Mouse (Mus musculus): ENCODE measurements around the gene Gm17693. TPM values are rescaled to one million over a fixed set of nuclear protein-coding genes. Genes with fewer than 3 reads are reported as not detected.
"Not testable (repeated sequence)": the region's sequence is repeated elsewhere in the genome, so short reads cannot be mapped to it uniquely, and the experiment has no call there.

Gm17693 gene
- polyA plus RNA-seq (2015; fragmentation: Nextera tagmentation; extraction: Ambion mirVana) = not detected in 2 replicates

DNA sequence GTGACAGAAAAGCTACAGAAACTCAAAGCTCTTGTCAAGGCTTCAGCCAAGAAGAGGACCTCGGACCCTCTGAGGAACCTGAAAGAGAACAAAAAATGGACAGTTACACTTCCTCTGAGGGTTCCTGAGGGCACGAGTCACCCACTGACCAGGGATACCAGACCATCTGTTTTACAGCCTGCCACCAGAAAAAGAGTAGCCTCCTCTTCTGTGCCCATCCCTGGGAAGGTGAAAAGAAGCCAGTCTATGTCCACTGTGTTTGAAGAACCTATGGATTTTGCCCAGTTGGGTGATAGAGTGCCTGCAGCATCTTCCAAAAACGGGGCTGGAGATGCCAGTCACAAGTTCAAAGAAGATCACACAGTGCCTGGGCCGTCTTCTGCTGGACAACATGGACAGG, at the start of gene Gm17693:
Gene Gm17693, plus strand, starts transcription at position 301 of the 400 bp plus-strand sequence.
- not testable (repeated sequence) for H3K9ac ChIP-seq; H3K27ac ChIP-seq (replicated peaks); H3K36me3 ChIP-seq; H3K4me2 ChIP-seq; H3K4me1 ChIP-seq (replicated peaks); ATAC-seq (ENCODE audit: low read depth); H3K27me3 ChIP-seq; H3K4me3 ChIP-seq; H3K9me3 ChIP-seq
- no CpG with 5 or more reads among the region's 4 CpGs for WGBS

All from neural tube, embryonic 13.5 days (tissue).